Comparison of ENCODE assay signal across 8 mouse cellular contexts in genomic region chr6:91301839-91302238, GRCm38 (mm10).
DNase-seq lines count a peak whose midpoint lies in the region; ATAC-seq lines count a peak whose summit lies in the region.

No protein-coding gene starts in this region.

- peak; percentile 94 for ATAC-seq in forebrain, embryonic 12.5 days (ENCODE audit: low FRiP score)
- no peak for ATAC-seq in intestine, embryonic 16.5 days

- 5% methylated on average over 1 of the region's 1 CpGs for WGBS in forebrain, embryonic 12.5 days
- 44% methylated on average over 1 of the region's 1 CpGs for WGBS in intestine, embryonic 16.5 days

- peak overlapping the region; percentile 34 for H3K4me2 ChIP-seq in forebrain, embryonic 12.5 days
- H3K4me2 ChIP-seq in intestine, embryonic 16.5 days (ENCODE audit: low read depth, low read length) = no peak overlapping the region

- peaks cover 46% of the 10 kb centered on the region for H3K4me1 ChIP-seq in forebrain, embryonic 12.5 days
- H3K4me1 ChIP-seq in intestine, embryonic 16.5 days (ENCODE audit: control insufficient read depth, insufficient read depth, low read length) = no peaks in the 10 kb centered on the region

- H3K4me3 ChIP-seq in forebrain, embryonic 12.5 days (replicated peaks) = no peak overlapping the region
- no peak overlapping the region for H3K4me3 ChIP-seq in intestine, embryonic 16.5 days (ENCODE audit: low read length)

- no peaks in the 10 kb centered on the region for H3K27me3 ChIP-seq in forebrain, embryonic 12.5 days
- no peaks in the 10 kb centered on the region; the same call in 1 of the 2 replicates for H3K27me3 ChIP-seq in intestine, embryonic 16.5 days (replicated peaks; ENCODE audit: control insufficient read depth, insufficient read depth, low read length)

- peak overlapping the region; percentile 97 for H3K27ac ChIP-seq in forebrain, embryonic 12.5 days
- no peak overlapping the region for H3K27ac ChIP-seq in intestine, embryonic 16.5 days (ENCODE audit: low read length)

- H3K9me3 ChIP-seq in forebrain, embryonic 12.5 days = no peaks in the 10 kb centered on the region
- H3K9me3 ChIP-seq in intestine, embryonic 16.5 days (ENCODE audit: control insufficient read depth, low read length) = no peaks in the 10 kb centered on the region

- peak; percentile 38 for DNase-seq in ES-CJ7 (ENCODE audit: low read depth, low spot score)
- peak; percentile 75 for DNase-seq in layer of hippocampus, postnatal 10 days (ENCODE audit: low spot score in 2 of 2)
- DNase-seq in mesoderm, embryonic 11.5 days (ENCODE audit: low read depth, low spot score) = peak; percentile 84
- no peak for DNase-seq in kidney, adult 18-20 months
- DNase-seq in yolk sac, embryonic 10.5 days (ENCODE audit: low spot score) = no peak
- no peak for DNase-seq in urinary bladder, postnatal 25 days (ENCODE audit: low spot score)

- H3K36me3 ChIP-seq in forebrain, embryonic 12.5 days (replicated peaks) = no peaks in the 10 kb centered on the region
- no peaks in the 10 kb centered on the region for H3K36me3 ChIP-seq in intestine, embryonic 16.5 days (ENCODE audit: control insufficient read depth, insufficient read depth, low read length)

- H3K9ac ChIP-seq in forebrain, embryonic 12.5 days = no peak overlapping the region
- no peak overlapping the region for H3K9ac ChIP-seq in intestine, embryonic 16.5 days (ENCODE audit: low read depth, low read length)

Comparison
In these comparisons a context has a peak if more than half of its experiments do, and no peak if none do; other contexts are left out.
1. DNase-seq: peak in ES-CJ7 (single experiment), layer of hippocampus, postnatal 10 days (2 of 2) and mesoderm, embryonic 11.5 days (single experiment); none in kidney, adult 18-20 months (single experiment), yolk sac, embryonic 10.5 days (single experiment) and urinary bladder, postnatal 25 days (single experiment).